Mouse (Mus musculus): Measurements from ENCODE around the gene Cdh15. TPM values are rescaled to one million over a fixed set of nuclear protein-coding genes. Genes with fewer than 3 reads are reported as not detected.
A peak's percentile ranks its signal among the peaks of the same experiment; 100 is the strongest.

Gene Cdh15
- polyA plus RNA-seq, 2 experiments from 2014 or later: 0.16 TPM; not detected in 1

DNA sequence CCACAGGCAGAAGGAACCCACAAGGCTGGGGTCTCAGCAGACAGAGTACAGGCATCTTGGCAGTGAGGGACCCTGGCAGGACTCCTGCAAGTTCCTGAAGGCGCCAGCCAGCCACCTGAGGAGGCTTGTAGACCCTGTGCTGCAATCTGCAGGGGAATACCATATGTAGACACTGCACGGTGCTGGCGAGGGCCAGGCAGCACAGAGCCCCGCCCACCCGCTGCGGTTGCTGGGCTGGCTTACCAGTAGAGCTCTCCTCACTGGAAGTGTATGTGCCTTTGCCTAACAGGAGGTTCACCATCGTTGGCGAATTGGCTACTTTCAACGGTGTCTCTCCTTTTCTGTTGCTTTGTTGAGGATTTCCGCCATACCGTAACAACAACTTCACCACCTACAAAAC, 48.6 kb downstream of the Cdh15 start:
- ATAC-seq: no peak

DNA sequence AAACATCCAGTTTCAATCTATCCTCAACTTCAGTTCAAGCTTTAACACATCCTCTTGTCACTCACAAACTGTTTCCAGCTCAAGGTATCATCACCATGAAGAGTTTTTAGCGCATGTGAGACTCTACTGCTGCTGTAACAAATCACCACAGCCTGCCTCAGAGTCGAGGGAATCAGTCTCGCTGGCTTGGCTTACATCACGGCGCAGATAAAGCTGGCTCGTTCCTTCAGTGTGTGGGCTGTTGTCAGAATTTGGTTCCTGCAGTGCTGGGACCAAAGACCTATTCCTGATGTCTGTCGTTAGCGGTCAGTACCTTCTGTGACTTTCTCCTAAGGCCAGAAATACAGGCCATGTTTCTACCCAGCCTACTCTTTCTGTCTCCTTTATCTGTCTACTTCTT, 49.4 kb downstream of the Cdh15 start:
- ATAC-seq: no peak

DNA sequence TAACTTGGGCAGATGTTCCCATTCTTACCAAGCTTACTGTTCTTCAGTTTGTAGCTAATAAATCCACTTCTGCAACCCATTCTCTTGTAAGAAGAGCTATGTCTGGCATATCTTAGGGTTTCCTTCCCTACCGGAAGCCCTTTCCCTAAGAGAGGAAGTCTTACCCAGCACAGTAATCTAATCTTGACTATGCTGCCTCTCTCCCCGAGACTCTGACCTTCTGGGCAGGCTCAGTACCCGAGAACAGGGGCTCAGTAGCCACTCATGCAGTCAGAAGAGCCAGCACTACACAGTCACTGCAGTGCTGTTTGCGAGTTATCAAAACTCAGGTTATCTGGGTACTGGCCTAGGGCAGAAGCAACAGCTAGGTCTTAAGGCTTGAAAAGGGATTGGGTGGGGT, 50.3 kb downstream of the Cdh15 start:
- no peak for ATAC-seq

DNA sequence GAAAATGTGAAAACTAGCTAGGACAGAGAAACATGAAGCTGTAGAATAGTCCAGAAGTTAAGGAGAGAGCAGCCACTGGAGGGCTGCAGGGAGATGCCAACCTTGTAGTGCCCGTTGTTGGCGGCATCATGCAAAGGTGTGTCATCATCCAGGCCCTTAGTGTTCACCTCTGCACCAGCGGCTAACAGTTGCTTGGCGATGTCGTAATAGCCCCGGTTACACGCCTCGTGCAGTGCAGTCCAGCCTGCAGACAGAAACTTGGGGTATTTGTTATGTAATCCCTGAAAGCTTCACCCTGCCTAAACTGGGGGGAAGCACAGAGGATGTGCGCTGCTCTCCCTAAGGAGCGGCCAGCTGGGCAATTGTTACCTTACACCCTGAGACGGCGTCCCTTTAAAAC, 50.7 kb downstream of the Cdh15 start:
- ATAC-seq: no peak

DNA sequence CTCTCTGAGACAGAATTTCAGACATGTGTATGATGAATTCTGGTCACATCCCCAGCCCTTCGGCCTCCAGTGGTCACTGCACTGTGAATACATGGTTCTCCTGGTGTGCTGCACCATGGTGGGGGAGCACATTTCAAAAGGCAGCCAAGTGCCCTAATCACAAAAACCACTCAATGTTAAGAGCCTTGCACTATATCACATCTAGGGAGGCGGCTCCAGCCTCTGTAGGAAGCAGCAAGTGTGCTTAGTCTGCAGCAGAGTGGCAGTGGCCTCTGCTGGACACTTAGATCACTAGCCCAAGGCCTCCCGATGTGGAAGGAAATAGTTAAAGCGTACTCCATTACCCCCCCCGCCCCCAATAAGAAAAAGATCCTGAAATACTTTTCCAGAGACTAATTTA, 51.3 kb downstream of the Cdh15 start:
- no peak for ATAC-seq

DNA sequence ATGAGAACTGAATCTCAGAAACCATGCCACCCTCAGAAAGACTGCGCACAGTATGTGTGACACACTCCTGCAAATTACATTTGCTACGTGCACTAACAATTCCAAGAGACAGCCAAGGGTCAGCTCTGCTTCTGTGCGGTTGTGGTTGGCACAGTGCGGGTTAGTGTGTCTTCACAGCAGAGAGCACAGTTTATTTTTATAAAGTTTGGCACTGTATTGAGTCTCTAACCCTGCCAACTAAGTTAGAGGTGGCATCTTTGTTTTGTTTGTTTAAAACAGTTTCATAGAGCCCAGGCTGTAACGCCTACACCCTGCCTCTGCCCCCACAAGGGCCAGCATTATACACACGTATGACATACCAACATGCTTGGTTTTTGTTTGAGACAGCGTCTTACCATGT, 53.7 kb downstream of the Cdh15 start:
- ATAC-seq: no peak

DNA sequence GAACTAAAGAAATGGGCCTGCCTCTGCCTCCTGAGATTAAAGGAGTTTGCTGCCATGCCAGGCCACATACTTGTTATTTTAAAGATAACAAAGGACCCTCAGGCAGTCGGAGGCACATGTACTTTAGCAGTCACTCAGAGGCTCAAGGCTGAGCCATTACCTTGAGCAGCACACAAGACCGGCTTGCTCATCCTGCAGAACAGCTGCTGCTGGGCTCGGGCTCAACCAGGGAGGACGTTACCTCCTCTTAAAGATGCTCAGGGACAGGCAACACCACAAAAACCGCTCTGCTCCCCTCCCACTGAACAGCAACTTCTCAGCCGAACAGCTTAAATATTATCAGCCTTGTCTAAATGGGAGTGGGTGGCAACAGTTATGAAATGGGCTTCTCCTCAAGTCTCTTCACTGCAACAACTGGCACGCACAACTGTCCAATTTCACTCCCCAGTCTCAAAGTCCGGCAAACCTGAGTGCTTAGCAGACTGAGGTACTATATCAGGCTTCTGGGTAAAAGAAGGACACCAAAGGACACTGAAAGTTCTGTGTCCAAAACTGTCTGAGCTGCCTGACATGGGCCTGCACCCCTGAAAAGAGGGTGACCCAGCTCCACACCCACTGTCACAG, 54.2 kb downstream of the Cdh15 start:
- ATAC-seq: no peak

DNA sequence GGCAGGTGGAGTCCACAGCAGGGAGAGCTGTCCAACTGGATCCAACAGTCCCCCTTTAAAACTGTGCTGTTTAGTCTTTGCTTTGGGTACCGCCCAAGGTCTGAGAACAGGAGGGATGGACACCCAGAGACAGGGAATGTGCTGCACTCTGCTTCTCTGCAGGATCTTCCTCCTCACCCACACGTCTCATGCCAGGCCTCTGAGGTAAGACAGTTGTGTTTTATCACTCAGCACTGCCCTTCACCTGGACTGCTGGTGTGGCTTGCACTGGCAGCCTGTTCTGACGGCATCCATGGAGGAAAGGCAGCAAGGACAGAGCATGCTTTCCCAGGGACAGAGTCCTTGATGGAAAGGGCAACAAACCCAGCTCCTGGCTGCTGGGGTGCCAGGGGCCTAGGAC, 54.8 kb downstream of the Cdh15 start:
- no peak for ATAC-seq

DNA sequence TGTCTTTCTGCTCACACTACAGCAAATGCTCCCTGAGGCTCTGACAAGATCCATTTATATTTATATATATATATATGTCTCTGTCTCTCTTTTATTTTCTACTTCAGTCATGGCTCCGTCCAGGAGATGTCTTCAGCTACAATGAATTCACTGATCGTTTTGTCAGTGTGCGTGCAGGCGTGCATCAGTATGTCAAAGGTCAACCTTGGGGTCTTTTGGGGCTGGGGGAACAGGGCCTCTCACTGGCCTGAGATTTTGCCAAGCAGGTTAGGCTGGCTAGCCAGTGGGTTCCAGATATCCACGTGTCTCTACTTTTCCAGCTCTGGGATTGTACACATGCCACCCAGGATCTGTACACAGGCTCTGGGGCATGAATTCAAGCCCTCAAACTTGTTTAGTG, 55.2 kb downstream of the Cdh15 start:
- ATAC-seq: no peak

DNA sequence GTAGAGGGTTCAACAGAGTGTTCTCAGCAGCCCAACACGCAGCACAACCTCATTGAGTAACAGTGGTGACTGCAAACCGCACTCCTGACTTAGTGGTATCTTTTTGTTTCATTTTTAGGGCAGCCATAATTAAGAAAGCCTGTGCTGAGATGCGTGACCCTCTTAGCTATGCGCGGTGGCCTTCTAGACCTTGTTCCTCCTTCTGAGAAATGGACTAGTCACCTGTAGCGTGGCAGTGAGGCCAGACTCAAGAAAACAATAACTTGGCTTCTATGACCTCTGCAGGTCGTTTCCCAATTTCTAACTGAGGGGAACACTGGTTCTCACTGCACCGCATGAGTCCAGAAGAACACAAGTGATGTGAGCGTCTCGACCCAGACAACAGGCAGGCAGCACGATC, 56.7 kb downstream of the Cdh15 start:
- no peak for ATAC-seq

DNA sequence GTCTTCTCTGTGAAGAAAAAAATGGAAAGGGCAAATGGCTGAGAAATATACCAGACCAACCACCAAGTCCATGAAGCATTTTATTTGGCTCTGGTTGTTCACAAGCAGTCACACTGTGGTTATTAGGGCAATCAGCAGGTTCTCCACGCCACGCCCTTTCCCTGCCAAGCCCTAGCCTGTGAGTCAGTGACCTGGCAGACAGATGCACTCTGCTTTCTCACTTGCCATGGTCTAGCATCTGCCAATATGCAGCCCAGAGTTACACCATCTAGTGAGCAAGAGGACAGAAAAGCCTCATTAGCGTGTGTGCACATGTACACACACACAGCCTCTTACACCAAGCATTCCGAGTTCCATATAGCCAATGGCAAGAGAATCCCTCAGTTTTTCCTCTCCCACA, 57.6 kb downstream of the Cdh15 start:
- no peak for ATAC-seq

DNA sequence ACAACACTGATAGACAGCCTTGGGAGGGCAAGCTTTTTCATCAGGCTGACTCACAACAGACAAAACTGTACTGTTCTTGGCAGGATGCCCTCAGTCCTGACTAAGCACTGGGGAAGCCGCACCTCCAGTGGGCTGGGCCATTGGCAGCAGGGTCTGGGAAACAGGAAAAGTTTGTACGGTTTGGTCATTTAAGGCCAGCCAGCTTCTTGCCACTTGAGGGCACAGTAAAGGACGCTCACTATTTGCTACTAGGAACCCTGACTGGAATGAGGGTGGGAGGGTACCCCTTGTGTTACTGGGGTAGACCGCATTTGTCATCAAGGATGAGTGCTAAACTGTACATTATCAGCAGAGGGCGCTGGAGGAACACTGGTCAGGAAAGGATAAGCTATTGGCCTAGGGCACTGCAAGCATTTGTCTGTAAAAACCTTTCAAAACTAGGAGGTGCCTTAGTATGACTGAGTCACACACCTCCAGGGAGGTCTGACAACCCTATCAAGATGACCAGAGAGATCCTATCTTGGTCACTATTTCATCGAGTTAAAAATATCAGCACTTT, 58.8 kb downstream of the Cdh15 start:
- ATAC-seq: peak; percentile 84

DNA sequence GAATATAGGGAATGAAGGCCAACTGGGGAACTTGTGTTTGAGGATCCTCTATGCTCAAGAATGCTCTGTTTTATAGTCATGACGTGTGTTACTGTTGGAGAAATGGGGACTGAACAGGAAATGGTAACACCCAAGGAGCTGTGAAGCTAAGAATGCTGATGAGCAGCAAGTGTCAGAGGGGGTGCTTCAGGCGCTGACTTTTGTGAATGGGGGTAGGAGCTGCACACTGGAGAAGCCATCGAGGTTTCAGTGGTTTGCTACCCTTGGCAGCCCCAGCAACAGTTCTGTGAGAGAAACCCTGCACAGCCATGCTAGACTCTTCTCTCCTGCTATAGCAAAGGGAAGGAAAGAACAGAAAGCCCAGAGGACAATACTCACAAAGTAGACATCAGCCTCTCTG, 64.4 kb downstream of the Cdh15 start:
- ATAC-seq: peak; percentile 44

DNA sequence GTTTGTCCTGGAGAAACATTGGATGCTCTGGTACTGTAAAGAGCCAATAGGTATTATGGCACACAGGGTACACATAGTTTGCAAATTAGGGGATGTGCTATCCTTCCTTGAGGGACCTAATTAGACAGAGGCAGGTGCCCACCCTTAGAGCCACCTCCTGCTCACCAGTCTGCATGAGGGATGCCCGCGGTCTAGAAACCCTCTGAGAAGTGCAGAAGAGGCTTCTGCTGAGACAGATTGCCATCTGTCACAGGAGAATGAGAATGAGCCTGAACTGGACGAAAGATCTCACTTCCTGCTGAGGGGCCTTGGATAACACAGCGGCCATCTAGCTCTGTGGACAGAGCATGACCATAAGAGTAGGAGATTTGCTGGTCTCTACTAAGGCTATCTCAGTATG, 65.1 kb downstream of the Cdh15 start:
- no peak for ATAC-seq

DNA sequence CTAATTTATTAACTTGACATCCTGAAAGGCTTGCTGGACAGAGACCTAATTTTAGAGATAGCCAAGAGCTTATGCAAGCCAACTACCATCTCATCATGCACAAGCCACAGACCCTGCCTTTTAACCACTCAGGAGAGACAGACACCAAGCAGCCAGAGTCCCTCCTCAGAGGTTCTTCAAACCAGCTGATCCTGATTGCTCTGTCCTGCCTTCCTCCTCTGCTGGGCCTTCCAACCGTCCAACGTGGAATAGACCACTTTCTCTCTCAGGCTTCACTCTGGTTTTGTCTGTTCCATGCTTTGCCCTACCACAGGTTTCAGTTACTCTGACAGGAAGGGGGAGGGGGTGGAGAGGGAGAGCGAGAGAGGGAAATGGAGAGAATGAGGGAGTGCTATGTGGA, 69.0 kb downstream of the Cdh15 start:
- ATAC-seq: peak; percentile 46

Other genes with a start within 250 kb of the Cdh15 start
- 10 to 100 TPM in 1 of 2 experiments, 1 to 10 TPM in 1; 8.7 to 12.7 TPM for gene Galns, start 236.5 kb upstream of the Cdh15 start, polyA plus RNA-seq (2017; shearing (Covaris generic))
- 10 to 100 TPM; 45.0 to 70.1 TPM for gene Trappc2l, start 236.3 kb upstream of the Cdh15 start, polyA plus RNA-seq (2017; shearing (Covaris generic))
- not detected for gene Pabpn1l, start 225.2 kb upstream of the Cdh15 start, polyA plus RNA-seq (2017; shearing (Covaris generic))
- gene Cbfa2t3, start 148.9 kb upstream of the Cdh15 start, polyA plus RNA-seq (2017; shearing (Covaris generic)): under 1 TPM in 1 of 2 experiments, not detected in 1; 0.25 TPM
- 1 to 10 TPM; 4.9 to 8.2 TPM for gene Acsf3, start 72.5 kb upstream of the Cdh15 start, polyA plus RNA-seq (2017; shearing (Covaris generic))
- 10 to 100 TPM; 79.7 to 84.1 TPM for gene Ankrd11, start 194.3 kb downstream of the Cdh15 start, polyA plus RNA-seq (2017; shearing (Covaris generic))
- gene Spg7, start 215.0 kb downstream of the Cdh15 start, polyA plus RNA-seq (2017; shearing (Covaris generic)): 10 to 100 TPM; 24.4 to 29.0 TPM